Mouse (Mus musculus): Measurements from ENCODE around the gene E030025P04Rik. TPM values are rescaled to one million over a fixed set of nuclear protein-coding genes. Genes with fewer than 3 reads are reported as not detected.

E030025P04Rik gene
- total RNA-seq (2021) = not detected
- long read RNA-seq, experiment 1 = 0 reads
- long read RNA-seq, experiment 2 = 0 reads

DNA sequence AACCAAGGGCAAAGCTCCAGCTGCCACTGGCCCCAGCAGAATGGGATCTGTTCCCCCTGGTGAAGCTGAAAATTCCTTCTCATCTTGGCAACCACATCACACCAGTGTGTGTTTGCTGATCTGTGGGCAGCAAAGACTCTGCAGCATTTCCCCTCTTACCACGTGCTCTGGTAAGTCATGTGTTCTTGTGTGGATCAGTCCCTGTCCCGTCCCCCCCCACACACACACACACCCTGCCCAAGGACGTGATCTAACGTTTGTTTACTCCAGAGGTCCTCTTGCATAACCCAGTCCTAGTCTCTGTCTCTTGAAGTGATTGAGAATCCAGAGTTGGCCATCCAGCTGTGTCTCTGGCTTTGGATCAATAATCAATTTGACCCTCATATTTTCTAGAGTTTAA, at the start of gene E030025P04Rik:
E030025P04Rik (minus strand) TSS at position 134 of the 400 bp plus-strand sequence.
- no peak for DNase-seq (ENCODE audit: low spot score in 2 of 2)

DNA sequence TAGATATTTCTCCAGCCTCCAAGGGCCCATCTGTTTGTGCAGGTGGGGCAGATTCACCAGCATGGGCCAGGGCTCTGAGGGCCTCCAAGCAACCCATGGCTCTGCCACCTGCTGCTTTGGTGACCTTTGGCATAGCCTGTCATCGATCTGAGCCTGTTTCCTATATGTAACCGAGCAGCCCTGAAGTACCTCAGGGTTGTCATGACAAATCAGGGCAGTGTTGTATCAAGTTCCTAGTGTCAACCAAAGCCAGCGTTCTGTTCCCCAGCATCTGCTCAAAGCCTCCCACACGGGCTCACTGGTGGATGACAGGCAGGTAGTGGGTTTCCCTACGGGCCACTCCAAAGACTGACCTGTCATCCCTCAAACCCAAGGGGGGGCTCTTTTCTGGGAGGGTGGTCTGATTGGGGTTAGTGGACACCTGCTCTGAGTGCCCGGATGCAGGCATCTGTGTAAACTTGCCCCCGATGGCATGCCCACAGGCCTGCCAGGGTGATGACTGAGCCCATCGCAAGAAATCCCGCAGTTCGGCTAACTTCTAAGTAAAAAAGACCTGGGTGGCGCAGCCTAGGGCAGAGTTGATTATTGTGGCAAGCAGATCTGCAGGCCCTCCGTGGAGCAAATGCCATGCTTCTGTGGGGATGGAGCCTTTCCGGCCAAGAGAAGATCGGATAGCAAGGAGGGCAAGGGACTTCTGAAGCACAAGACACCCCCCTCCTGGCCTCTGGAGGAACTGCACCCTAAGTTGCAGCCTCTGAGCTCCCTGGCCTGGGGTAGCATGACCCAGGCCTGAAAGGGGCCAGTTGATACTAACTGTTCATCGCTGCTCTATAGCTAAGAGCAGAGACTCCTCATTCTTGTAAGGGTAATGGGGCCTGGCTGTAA, 48.7 kb upstream of the E030025P04Rik start:
- DNase-seq (ENCODE audit: low spot score in 2 of 2) = peak; percentile 60 to 79

GRCm38 (mm10) chr11:109188235-109188634, 44.1 kb upstream of the E030025P04Rik start:
- DNase-seq (ENCODE audit: low spot score in 2 of 2) = no peak

GRCm38 (mm10) chr11:109187631-109188184, 43.5 kb upstream of the E030025P04Rik start:
- DNase-seq (ENCODE audit: low spot score in 2 of 2) = no peak

DNA sequence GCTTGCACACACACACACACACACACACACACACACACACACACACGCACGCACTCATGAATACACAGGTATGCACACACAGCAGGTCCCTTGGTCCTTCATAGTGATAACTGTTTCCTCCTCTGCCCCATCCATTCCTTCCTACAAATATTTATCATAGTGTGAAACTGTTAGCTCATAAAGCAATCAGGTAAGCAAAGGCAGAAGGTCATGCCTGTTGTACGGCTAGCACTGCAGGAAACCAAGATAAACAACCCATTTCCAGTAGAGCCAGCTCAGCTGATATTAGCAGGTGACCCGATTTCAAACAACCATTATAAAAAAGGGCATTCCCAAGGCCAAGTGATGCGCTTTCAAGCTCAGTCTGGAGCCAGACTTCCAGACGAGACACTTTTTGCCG, 36.9 kb upstream of the E030025P04Rik start:
- no peak for DNase-seq (ENCODE audit: low spot score in 2 of 2)

GRCm38 (mm10) chr11:109180290-109180689, 36.1 kb upstream of the E030025P04Rik start:
- DNase-seq (ENCODE audit: low spot score in 2 of 2) = no peak

GRCm38 (mm10) chr11:109178788-109179518, 34.8 kb upstream of the E030025P04Rik start:
- DNase-seq (ENCODE audit: low spot score in 2 of 2) = peak; percentile 48 to 52

- DNase-seq (ENCODE audit: low spot score in 2 of 2) = no peak
Observed at GRCm38 (mm10) chr11:109175376-109175969, 31.3 kb upstream of the E030025P04Rik start.

- no peak for DNase-seq (ENCODE audit: low spot score in 2 of 2)
Observed at GRCm38 (mm10) chr11:109172224-109172623, 28.1 kb upstream of the E030025P04Rik start.

DNA sequence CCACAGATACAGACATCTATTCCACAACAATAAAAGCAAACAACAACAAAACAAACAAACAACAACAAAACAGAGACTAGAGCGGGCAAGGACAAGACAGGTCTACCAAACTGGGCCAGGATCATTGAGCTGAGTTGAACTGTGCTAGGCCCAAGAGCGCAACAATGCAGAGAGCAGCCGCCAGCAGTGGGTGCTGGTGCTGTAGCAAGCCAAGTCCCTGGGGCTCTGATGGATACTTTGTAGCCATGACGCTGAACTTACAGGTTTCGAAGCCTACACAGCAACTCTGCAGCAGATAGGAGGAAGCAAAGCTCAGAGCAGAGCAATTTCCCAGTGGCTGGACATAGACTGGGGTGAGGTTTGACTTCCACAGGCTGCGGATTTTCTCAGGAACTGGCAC, 26.6 kb upstream of the E030025P04Rik start:
- DNase-seq (ENCODE audit: low spot score in 2 of 2) = no peak

DNA sequence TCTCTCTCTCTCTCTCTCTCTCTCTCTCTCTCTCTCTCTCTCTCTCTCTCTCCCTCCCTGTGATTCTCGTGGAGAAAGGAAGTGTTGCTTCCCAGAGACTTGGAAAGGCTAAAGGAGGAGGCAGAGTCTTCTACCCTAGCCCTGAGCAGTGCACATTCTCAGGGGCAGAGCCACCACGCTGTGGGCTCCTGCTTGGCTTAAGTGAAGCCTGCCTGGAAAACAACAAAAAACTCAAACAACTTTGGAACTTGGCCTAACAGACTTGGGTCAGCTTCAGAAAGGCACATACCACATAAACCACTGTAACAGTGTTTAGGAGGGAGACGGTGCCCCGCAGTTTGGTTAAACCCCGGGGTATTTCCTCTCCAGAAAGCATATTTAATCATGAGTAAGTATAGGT, 13.5 kb upstream of the E030025P04Rik start:
- no peak for DNase-seq (ENCODE audit: low spot score in 2 of 2)

DNA sequence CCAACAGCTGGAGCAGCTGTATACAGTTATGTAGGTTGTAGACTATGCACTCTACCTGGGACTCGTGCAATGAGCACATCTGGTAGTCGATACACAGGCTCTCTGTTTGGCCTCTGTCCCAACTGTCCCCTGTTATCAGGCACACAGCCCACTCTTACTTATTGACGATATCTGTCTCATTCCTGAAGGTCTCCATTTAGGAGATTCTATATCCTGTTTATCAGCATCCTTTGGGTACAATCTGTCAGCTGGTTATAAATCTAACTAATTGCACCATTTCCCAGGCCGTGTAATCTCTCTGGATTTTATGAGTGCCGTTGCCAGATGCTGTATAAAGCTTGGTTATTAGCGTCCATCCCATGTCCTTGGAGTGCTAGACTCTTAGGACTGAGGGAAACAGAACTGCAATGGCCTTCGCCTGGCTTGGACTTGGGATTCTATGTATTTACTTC, 747 bp upstream of the E030025P04Rik start:
- no peak for DNase-seq (ENCODE audit: low spot score in 2 of 2)

GRCm38 (mm10) chr11:109126482-109126881, 17.7 kb downstream of the E030025P04Rik start:
- no peak for DNase-seq (ENCODE audit: low spot score in 2 of 2)

DNA sequence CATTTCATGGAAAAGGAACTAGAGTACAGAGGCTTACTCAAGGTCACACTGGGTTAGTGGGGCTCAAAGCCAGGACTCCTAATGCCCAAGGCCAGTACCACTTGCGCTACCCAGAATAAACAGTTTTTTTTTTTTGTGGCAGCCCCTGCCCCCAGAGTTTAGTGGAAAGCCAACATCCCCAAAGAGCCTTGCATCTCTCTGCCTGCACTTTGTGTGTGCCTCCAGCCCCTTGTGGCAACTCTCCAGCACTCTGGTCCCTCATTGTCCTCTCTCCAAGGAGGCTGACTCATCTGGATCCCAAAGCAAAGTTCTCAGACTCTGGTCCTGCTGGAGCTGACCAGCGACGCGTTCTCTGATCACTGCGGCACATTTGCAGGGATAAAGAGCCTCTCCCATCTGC, 18.7 kb downstream of the E030025P04Rik start:
- no peak for DNase-seq (ENCODE audit: low spot score in 2 of 2)

- no peak for DNase-seq (ENCODE audit: low spot score in 2 of 2)
Observed at GRCm38 (mm10) chr11:109124284-109124683, 19.9 kb downstream of the E030025P04Rik start.

DNA sequence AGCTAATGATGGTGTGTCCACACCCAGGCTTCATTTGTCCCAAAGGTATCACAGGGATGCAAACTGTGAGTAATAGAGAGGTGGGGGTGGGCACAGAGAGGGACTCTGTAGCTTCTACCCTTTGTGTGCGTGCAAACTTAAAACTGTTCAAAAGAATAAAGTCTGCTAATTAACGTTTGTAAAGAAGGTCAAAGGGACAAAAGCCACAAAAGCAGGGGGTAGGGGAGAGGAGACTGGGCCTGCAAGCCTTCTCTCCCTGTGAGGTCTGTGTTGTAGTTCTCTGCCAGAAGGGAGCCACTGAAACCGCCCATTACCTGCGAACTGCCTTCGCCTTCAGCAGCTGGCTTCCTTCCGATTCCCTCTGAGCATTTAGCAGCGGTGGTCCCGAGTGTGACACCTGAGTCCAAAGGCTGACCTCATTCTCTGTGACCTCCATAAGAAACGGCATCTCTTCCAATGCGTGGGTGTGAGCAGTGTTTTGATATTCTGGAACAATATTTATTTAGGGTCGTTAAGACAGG, 34.3 kb downstream of the E030025P04Rik start:
- no peak for DNase-seq (ENCODE audit: low spot score in 2 of 2)

- DNase-seq (ENCODE audit: low spot score in 2 of 2) = no peak
Observed at GRCm38 (mm10) chr11:109109056-109109455, 35.1 kb downstream of the E030025P04Rik start.

GRCm38 (mm10) chr11:109107518-109108205, 36.5 kb downstream of the E030025P04Rik start:
- no peak for DNase-seq (ENCODE audit: low spot score in 2 of 2)

DNA sequence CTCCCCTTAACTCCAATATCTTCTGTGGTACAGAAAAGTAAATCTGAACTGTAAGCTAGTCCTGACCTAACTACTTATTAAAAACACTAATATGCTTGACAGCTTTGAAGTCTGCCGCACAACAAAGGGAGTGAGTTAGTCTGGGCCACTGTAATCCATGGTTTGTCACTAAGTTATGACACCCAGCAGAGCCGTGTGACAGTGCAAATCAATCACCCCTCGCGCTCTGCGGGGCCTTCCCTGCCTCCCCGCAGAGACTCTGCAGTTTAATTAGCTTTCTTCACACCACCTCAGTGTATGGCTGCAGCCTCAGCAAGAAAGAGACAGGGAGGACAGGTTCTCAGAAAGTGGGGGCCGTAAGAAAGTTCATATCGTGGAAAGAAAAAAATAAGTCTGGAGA, 37.4 kb downstream of the E030025P04Rik start:
- DNase-seq (ENCODE audit: low spot score in 2 of 2) = no peak

GRCm38 (mm10) chr11:109106181-109106580, 38.0 kb downstream of the E030025P04Rik start:
- no peak for DNase-seq (ENCODE audit: low spot score in 2 of 2)

Data from left cerebral cortex, adult 18-20 months (tissue).